Mouse (Mus musculus) hindbrain, embryonic 15.5 days (tissue): ENCODE data around the gene Sdc3. TPM values are rescaled to one million over a fixed set of nuclear protein-coding genes. Genes with fewer than 3 reads are reported as not detected.

ENCODE experiments used
- ATAC-seq: fragments of 200-750 bp; cut with Nextera tagmentation; 2 replicates; pipeline ENCODE4 v1.8.0; 2017; ENCODE audit warnings: low read depth, moderate number of reproducible peaks, moderate TSS enrichment; ENCODE audit not compliant: low FRiP score
- H3K27ac ChIP-seq: fragments of 300-500 bp; sonication (generic); replicated peaks from 2 replicates; pipeline ENCODE4 v1.5.1; 2015; ENCODE audit warnings: mild to moderate bottlenecking, inconsistent platforms
- H3K27me3 ChIP-seq: fragments of 300-500 bp; sonication (generic); 2 replicates; pipeline ENCODE4 v1.6.1; 2015; ENCODE audit warnings: control low read depth, inconsistent platforms
- H3K36me3 ChIP-seq: fragments of 300-500 bp; sonication (generic); 2 replicates; pipeline ENCODE4 v1.6.1; 2015; ENCODE audit warnings: control low read depth, inconsistent platforms
- H3K4me1 ChIP-seq: fragments of 300-500 bp; sonication (generic); replicated peaks from 2 replicates; pipeline ENCODE4 v1.6.1; 2015; ENCODE audit warnings: control low read depth, inconsistent platforms
- H3K4me2 ChIP-seq: fragments of 300-500 bp; sonication (generic); 2 replicates; pipeline ENCODE4 v1.6.1; 2015; ENCODE audit warnings: moderate library complexity, mild to moderate bottlenecking, inconsistent platforms
- H3K4me3 ChIP-seq: fragments of 300-500 bp; sonication (generic); 2 replicates; pipeline ENCODE4 v1.5.1; 2015; ENCODE audit warnings: mild to moderate bottlenecking, inconsistent platforms
- H3K9ac ChIP-seq: fragments of 300-500 bp; sonication (generic); 2 replicates; pipeline ENCODE4 v1.6.1; 2015; ENCODE audit warnings: inconsistent platforms
- H3K9me3 ChIP-seq: fragments of 300-500 bp; sonication (generic); 2 replicates; pipeline ENCODE4 v1.6.1; 2016; ENCODE audit warnings: control low read depth, inconsistent platforms
- WGBS: fragments of 180-500 bp; shearing (Covaris S2); methylation state at CpG from one replicate; pipeline ENCODE4 v1.1.7; 2015; 5-methylcytosine and 5-hydroxymethylcytosine counted together
- polyA plus RNA-seq: library from polyadenylated mRNA; unstranded; fragments of >200 nt; fragmentation: Nextera tagmentation; extraction: Ambion mirVana; gene quantifications from 2 replicates; pipeline ENCODE4 v1.2.1, GENCODE M21; 2015

Gene Sdc3
- polyA plus RNA-seq, 1 experiment from 2014 or later = 182 TPM

GRCm38 (mm10) chr4:130797201-130798051 lies 5.1 kb downstream of the Sdc3 start:
- no peak overlapping the region for H3K4me3 ChIP-seq
- H3K4me1 ChIP-seq = peaks cover 85% of the 10 kb centered on the region
- H3K27me3 ChIP-seq = no peaks in the 10 kb centered on the region
- ATAC-seq = no peak
- H3K9ac ChIP-seq = no peak overlapping the region
- H3K36me3 ChIP-seq = no peaks in the 10 kb centered on the region
- no peaks in the 10 kb centered on the region for H3K9me3 ChIP-seq
- peak overlapping the region; percentile 46 for H3K27ac ChIP-seq
- 40% methylated on average over 15 of the region's 15 CpGs for WGBS
- peak overlapping the region; percentile 20 for H3K4me2 ChIP-seq

DNA sequence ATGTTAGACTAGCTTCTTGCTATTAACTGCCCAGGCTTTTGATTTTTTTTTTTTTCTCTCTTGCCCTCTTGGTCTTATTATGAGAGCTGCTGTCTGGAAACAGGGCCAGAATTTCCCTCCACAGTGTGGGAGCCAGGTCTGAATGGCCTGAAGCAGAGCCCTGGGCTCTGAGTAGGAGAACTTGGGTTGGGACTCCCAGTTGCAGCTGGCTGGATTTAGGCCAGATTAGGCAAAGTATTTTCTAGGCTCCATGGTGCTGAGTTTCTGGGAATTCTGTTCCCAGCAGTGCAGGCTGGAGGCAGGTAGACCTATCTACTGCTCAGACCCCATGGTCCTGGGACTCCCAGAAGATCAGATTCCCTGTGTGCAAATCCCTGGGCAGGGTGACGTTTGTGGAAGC lies 6.1 kb downstream of the Sdc3 start:
- H3K27me3 ChIP-seq = no peaks in the 10 kb centered on the region
- WGBS = 75% methylated on average over 1 of the region's 1 CpGs
- H3K9me3 ChIP-seq = no peaks in the 10 kb centered on the region
- H3K27ac ChIP-seq = peak overlapping the region; percentile 50; the same call in 1 of the 2 replicates
- H3K36me3 ChIP-seq = no peaks in the 10 kb centered on the region
- H3K4me2 ChIP-seq = no peak overlapping the region
- no peak overlapping the region for H3K9ac ChIP-seq
- no peak overlapping the region for H3K4me3 ChIP-seq
- no peak for ATAC-seq
- H3K4me1 ChIP-seq = peaks cover 91% of the 10 kb centered on the region

DNA sequence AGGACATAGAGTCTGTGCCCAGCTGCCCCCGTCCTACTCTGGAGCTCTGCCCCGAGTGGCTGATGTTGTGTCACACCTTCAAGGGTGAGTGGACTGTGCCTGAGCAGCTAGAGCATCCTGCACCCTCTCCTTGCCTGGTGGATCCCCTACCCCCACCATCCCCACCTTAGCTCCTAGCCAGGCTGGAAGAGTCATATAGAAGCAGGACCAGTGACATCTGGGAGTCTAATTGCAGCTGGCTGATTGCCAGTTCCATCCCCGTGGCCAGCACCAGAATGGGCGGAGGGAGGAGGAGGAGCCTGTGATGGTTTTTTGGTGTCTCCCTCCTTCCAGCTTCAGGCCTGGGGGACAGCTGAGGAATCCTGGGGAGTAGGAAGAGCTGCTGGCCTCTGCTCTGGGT lies 6.8 kb downstream of the Sdc3 start:
- 32% methylated on average over 4 of the region's 4 CpGs for WGBS
- no peak overlapping the region for H3K4me3 ChIP-seq
- no peaks in the 10 kb centered on the region for H3K27me3 ChIP-seq
- ATAC-seq = 0 out of 2 replicates have a peak, but pooled peaks have one; percentile 21
- H3K36me3 ChIP-seq = no peaks in the 10 kb centered on the region
- no peaks in the 10 kb centered on the region for H3K9me3 ChIP-seq
- H3K4me1 ChIP-seq = peaks cover 93% of the 10 kb centered on the region
- peak overlapping the region; percentile 50 for H3K27ac ChIP-seq
- H3K9ac ChIP-seq = no peak overlapping the region
- no peak overlapping the region for H3K4me2 ChIP-seq

DNA sequence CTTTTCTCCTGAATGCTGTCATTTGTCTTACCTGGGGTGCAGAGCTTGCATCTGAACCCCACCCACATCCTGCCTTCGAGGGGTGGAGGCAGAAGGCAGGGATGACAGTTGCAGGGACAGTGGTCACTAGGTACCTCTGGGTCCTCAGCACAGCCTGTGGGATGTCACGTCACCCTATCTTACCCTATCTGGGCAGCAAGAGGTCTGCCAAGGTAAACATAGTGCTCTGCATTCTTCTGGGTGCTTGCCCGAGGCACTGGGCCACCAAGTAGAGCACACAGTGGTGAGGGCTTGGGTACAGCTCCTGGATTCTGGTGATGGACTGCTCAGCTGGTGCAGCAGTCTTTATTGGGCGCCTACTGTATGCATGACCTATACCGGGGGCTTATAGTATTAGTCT lies 7.2 kb downstream of the Sdc3 start:
- no peak overlapping the region for H3K9ac ChIP-seq

GRCm38 (mm10) chr4:130800147-130800546 lies 7.8 kb downstream of the Sdc3 start:
- Histone ChIP-seq H3K4me1 (peaks cover 93% of the 10 kb centered on the region), H3K27ac (no peak overlapping the region), H3K4me2 (no peak overlapping the region), H3K4me3 (no peak overlapping the region), H3K9ac (no peak overlapping the region), H3K36me3 (no peaks in the 10 kb centered on the region), H3K9me3 (no peaks in the 10 kb centered on the region), H3K27me3 (no peaks in the 10 kb centered on the region)
- WGBS = 81% methylated on average over 6 of the region's 6 CpGs
- no peak for ATAC-seq

More for the DNA sequence above, 7.2 kb downstream of the Sdc3 start:
- H3K36me3 ChIP-seq = no peaks in the 10 kb centered on the region
- H3K27ac ChIP-seq = no peak overlapping the region
- no peak for ATAC-seq
- H3K4me3 ChIP-seq = no peak overlapping the region
- H3K27me3 ChIP-seq = no peaks in the 10 kb centered on the region
- 77% methylated on average over 5 of the region's 5 CpGs for WGBS
- peaks cover 93% of the 10 kb centered on the region for H3K4me1 ChIP-seq
- H3K4me2 ChIP-seq = no peak overlapping the region
- H3K9me3 ChIP-seq = no peaks in the 10 kb centered on the region

DNA sequence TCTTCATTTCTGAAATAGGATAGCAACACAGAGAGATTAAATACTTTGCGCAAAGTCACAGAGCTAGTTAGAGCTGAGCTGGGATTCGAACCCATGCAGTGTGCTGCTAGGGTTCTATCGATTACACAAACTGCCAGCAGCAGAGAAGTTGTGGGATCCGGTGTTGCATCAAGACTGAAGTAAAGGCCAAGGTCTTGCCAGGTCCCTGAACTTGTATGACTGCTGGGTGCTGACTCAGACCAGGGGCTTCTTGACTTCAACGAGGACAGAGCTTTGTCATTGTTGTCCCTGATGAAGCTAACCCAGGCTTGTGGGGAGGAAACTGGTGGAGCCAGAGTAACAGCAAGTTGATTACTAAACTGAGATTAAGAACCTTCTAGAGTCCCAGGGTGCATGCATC lies 8.9 kb downstream of the Sdc3 start:
- no peak overlapping the region for H3K27ac ChIP-seq
- no peaks in the 10 kb centered on the region for H3K27me3 ChIP-seq
- H3K4me1 ChIP-seq = peaks cover 94% of the 10 kb centered on the region
- H3K9ac ChIP-seq = no peak overlapping the region
- H3K36me3 ChIP-seq = no peaks in the 10 kb centered on the region
- H3K4me2 ChIP-seq = no peak overlapping the region
- H3K4me3 ChIP-seq = no peak overlapping the region
- WGBS = 91% methylated on average over 5 of the region's 5 CpGs
- ATAC-seq = no peak
- no peaks in the 10 kb centered on the region for H3K9me3 ChIP-seq

- H3K9me3 ChIP-seq = no peaks in the 10 kb centered on the region
- H3K4me2 ChIP-seq = no peak overlapping the region
- H3K9ac ChIP-seq = no peak overlapping the region
- peaks cover 93% of the 10 kb centered on the region for H3K4me1 ChIP-seq
- WGBS = 41% methylated on average over 8 of the region's 10 CpGs
- H3K36me3 ChIP-seq = no peaks in the 10 kb centered on the region
- no peaks in the 10 kb centered on the region for H3K27me3 ChIP-seq
- no peak overlapping the region for H3K4me3 ChIP-seq
- ATAC-seq = no peak
- peak overlapping the region; percentile 40 for H3K27ac ChIP-seq
These were observed 9.4 kb downstream of the Sdc3 start for GRCm38 (mm10) chr4:130801624-130802329.

GRCm38 (mm10) chr4:130803591-130803990 lies 11.3 kb downstream of the Sdc3 start:
- ATAC-seq = no peak
- H3K9me3 ChIP-seq = no peaks in the 10 kb centered on the region
- peak overlapping the region; percentile 85 for H3K27ac ChIP-seq
- H3K9ac ChIP-seq = no peak overlapping the region
- peaks cover 81% of the 10 kb centered on the region for H3K4me1 ChIP-seq
- 66% methylated on average over 2 of the region's 2 CpGs for WGBS
- no peak overlapping the region for H3K4me2 ChIP-seq
- H3K27me3 ChIP-seq = no peaks in the 10 kb centered on the region
- no peaks in the 10 kb centered on the region for H3K36me3 ChIP-seq
- no peak overlapping the region for H3K4me3 ChIP-seq

- Histone ChIP-seq H3K27me3 (no peaks in the 10 kb centered on the region), H3K4me2 (no peak overlapping the region), H3K27ac (peak overlapping the region; percentile 85), H3K4me1 (peaks cover 80% of the 10 kb centered on the region), H3K9me3 (no peaks in the 10 kb centered on the region), H3K9ac (no peak overlapping the region), H3K4me3 (no peak overlapping the region), H3K36me3 (no peaks in the 10 kb centered on the region)
- 0 out of 2 replicates have a peak, but pooled peaks have one; percentile 6 for ATAC-seq
- WGBS = 36% methylated on average over 2 of the region's 2 CpGs
These were observed 12.0 kb downstream of the Sdc3 start for GRCm38 (mm10) chr4:130804292-130804691.

- Histone ChIP-seq H3K9me3 (no peaks in the 10 kb centered on the region), H3K9ac (no peak overlapping the region), H3K27ac (peak overlapping the region; percentile 85), H3K36me3 (no peaks in the 10 kb centered on the region), H3K4me1 (peaks cover 80% of the 10 kb centered on the region), H3K4me3 (no peak overlapping the region), H3K4me2 (peak overlapping the region; percentile 20), H3K27me3 (no peaks in the 10 kb centered on the region)
- ATAC-seq = peak; percentile 76
- WGBS = 19% methylated on average over 7 of the region's 7 CpGs
These were observed 12.5 kb downstream of the Sdc3 start for GRCm38 (mm10) chr4:130804771-130805361.

GRCm38 (mm10) chr4:130805746-130806145 lies 13.4 kb downstream of the Sdc3 start:
- no peak overlapping the region; the same call in 1 of the 2 replicates for H3K4me2 ChIP-seq
- peaks cover 78% of the 10 kb centered on the region for H3K4me1 ChIP-seq

GRCm38 (mm10) chr4:130806746-130807145 lies 14.4 kb downstream of the Sdc3 start:
- Histone ChIP-seq H3K4me2 (no peak overlapping the region), H3K27ac (no peak overlapping the region), H3K36me3 (no peaks in the 10 kb centered on the region), H3K4me1 (peaks cover 81% of the 10 kb centered on the region), H3K9me3 (no peaks in the 10 kb centered on the region), H3K9ac (no peak overlapping the region), H3K27me3 (no peaks in the 10 kb centered on the region), H3K4me3 (no peak overlapping the region)
- 87% methylated on average over 9 of the region's 9 CpGs for WGBS
- no peak for ATAC-seq

More at GRCm38 (mm10) chr4:130805746-130806145, 13.4 kb downstream of the Sdc3 start:
- Histone ChIP-seq H3K27ac (peak overlapping the region; percentile 85), H3K36me3 (no peaks in the 10 kb centered on the region), H3K4me3 (no peak overlapping the region), H3K9me3 (no peaks in the 10 kb centered on the region), H3K27me3 (no peaks in the 10 kb centered on the region), H3K9ac (no peak overlapping the region)
- WGBS = 43% methylated on average over 7 of the region's 7 CpGs
- ATAC-seq = no peak
